Mouse (Mus musculus): ENCODE data around the gene Ikzf2. TPM values are rescaled to one million over a fixed set of nuclear protein-coding genes. Genes with fewer than 3 reads are reported as not detected.

The Ikzf2 gene
- total RNA-seq, 2 experiments from 2014 or later, result 5.8 to 7.1 TPM

GRCm38 (mm10) chr1:69600954-69601353, 86.1 kb downstream of the Ikzf2 start:
- intact Hi-C loops (cut with DNase I), result no loop called here
- DNase-seq, result no peak

DNA sequence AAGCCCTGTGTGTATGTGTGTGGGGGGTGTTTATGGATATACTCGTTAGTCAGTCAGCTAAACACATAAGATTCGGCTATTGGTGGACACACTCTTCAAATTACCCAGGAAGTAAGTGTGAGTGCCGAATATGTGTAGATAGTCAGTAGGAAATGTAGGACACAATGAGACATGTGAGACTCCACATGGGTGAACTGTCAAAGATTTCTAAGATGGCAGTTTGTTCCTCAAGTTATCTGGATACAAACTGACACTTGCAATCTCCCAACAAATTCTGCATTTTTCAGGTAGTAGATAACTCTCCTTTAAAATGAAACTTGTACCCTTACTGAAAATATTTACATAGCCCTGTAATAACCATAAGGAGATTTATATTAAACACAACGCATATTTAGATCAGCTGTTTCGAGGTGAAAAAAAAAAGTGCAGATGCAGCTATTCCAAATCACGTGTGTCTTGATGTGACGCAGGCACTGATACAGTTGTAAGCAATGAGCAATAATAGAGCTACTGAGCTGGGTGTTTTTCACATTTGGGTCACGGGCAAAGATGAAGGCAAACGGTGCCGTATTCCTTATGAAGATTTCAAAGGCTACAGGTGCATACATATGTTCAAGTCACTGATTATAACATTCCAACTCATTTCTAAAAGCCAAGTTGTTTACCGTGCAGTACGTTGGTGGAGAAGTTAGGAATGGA, 87.8 kb downstream of the Ikzf2 start:
- DNase-seq, result no peak
- intact Hi-C loops (cut with DNase I), result no loop called here

DNA sequence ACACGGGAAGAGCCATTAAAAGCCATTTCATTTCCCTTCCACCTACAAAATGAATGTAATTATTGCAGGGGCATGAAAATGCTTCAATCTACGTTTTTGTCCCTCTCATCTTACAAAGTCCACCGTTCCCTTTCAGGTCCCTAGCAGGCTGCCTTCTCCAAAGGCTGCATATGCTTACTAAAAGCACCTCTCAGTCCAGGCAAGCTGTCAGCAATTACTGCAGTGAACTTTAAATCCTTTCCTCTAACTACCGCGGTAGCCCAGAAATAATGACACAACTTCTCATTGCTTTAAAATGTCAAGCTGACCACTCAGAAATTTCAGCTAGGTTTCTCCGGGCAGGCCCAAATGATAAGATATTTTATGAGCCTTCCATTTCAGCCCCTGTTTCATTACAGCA, 95.2 kb downstream of the Ikzf2 start:
- no peak for DNase-seq
- intact Hi-C loops (cut with DNase I), result no loop called here

- DNase-seq, result peak; percentile 7 to 28
- intact Hi-C loops (cut with DNase I), result no loop called here
Measured at GRCm38 (mm10) chr1:69591328-69591801, 95.7 kb downstream of the Ikzf2 start.

- no peak for DNase-seq
- intact Hi-C loops (cut with DNase I), result no loop called here
Measured at GRCm38 (mm10) chr1:69585546-69585945, 101.5 kb downstream of the Ikzf2 start.

GRCm38 (mm10) chr1:69583932-69584659, 102.9 kb downstream of the Ikzf2 start:
- intact Hi-C loops (cut with DNase I), result no loop called here
- no peak for DNase-seq

- DNase-seq, result no peak
- intact Hi-C loops (cut with DNase I), result no loop called here
Measured at GRCm38 (mm10) chr1:69578917-69579316, 108.1 kb downstream of the Ikzf2 start.

DNA sequence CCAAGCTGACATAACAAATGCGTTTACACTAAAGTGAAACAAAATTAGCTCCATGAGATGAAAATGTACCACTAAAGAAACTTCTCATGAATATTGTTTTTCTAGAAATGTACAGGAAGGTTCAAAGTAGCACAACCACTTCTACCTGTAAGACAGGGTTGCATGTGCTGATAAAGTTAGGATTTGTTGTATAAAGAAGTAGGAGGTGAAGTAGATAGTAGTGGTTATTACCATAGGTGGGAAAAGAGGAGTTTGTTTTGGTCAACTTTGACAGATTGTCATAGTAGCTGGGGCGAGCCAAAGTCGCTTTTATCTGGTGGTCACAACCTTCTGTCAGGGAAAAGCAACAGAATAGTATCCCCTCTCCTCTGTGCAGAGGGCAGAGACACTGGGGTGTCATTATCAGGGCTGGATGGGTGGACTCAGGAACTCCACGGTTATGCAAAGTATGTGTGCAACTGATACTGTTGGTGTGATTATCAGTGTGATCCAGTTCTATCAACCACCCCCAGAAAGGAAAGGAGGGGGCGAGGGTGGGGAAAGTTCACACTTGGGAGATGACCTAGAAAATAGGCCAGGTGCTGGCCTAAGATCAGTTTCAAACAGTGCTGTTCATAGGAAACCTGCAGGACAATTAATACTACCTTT, 127.5 kb downstream of the Ikzf2 start:
- no peak for DNase-seq
- intact Hi-C loops (cut with DNase I), result no loop called here

DNA sequence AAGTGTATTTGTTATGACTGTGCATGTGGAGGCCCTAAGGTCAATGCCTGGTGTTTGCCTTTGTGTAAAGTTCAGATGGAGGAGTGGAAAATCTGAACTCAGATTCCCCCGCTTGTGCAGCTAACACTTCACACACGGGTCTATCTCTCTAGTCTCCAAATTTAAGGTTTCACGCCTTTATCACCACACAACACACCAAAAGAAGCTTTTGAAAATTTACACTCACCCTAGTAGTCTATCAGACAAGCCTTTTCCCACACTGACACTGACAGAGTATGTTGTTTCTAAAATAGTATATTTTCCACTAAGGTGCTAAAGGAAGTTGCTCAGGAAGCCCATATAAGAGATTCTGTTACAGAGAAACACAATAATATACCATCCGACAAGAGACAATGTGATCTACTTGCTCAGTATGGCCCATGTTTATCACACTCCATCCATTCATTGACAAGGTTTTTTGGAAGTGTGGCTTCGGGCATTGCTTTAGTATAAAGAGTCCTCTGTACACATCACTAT, 131.4 kb downstream of the Ikzf2 start:
- no peak for DNase-seq
- intact Hi-C loops (cut with DNase I), result no loop called here

DNA sequence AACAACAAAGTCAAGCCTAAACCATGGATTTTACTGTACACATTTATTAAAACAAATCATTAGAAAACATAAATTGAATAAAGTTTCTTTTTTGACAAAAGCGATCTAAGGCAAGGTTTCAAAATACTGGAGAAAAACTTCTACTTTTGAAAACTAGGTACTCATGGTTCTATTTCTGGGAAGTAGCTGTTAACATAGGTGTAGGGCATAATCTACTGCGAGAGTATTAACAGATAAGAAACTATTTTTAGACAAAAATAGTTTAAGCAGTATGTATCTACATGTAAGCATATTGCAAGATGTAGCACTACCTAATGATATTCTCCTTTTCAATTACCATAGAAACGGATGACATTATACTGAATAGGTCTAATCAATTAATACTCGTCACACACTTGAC, 137.1 kb downstream of the Ikzf2 start:
- intact Hi-C loops (cut with DNase I), result no loop called here
- DNase-seq, result no peak

- intact Hi-C loops (cut with DNase I), result no loop called here
- no peak for DNase-seq
Measured at GRCm38 (mm10) chr1:69545885-69546253, 141.2 kb downstream of the Ikzf2 start.

GRCm38 (mm10) chr1:69545217-69545884, 141.7 kb downstream of the Ikzf2 start:
- DNase-seq, result no peak
- intact Hi-C loops (cut with DNase I), result no loop called here

DNA sequence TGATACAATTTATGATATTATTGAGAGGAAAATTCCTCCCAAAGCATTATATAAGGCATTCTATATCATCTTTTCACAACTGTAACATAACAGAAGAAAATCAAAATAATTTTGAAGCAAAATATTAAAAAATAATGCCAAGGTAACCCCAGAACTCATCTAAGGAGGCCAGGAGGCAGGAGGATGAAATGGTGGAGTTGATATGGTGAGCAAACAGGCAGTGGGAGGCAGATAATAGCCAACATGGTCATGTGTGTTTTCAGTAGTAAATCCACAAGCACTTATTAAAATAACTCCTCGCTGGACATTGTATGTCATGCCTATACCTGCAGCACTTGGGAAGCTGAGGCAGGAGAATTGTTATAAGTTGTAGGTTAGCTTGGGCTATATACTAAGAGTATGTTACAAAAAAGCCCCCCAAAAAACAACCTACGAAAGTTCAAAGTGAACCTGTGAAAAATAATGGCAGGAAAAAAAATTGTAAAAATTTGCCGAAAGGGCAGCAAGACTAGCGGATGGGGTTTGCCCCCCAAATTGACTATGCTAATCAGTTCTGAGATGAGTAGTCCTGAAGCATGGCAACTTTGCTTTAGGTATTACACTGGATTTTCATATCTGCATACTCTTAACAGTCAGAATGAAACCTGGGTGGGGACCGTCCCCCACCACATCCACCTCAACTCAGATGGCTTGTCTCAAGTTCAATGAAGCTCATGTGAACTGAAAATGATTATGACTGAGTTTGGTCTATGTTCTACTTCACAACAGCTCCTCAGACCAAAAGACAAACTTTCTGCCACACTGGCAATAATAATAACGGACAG, 143.1 kb downstream of the Ikzf2 start:
- no peak for DNase-seq
- intact Hi-C loops (cut with DNase I), result no loop called here

DNA sequence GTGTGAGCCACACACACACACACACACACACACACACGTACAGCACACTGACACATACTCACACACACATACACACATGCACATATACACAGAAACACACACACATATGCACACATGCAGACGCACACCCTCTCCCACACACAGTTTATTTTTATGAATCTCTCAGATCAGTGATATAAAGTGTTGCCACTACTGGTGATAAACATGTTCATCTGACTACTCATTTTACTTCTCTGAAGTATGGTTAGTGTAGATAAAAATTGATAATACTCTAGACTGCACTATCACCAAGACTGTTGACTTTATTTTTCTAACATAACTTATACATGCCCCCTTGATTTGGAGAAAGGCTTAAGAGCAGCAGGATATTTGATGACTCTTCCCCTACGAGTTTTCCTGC, 144.5 kb downstream of the Ikzf2 start:
- no peak for DNase-seq
- intact Hi-C loops (cut with DNase I), result no loop called here

GRCm38 (mm10) chr1:69538663-69539062, 148.4 kb downstream of the Ikzf2 start:
- no peak for DNase-seq
- intact Hi-C loops (cut with DNase I), result no loop called here

DNA sequence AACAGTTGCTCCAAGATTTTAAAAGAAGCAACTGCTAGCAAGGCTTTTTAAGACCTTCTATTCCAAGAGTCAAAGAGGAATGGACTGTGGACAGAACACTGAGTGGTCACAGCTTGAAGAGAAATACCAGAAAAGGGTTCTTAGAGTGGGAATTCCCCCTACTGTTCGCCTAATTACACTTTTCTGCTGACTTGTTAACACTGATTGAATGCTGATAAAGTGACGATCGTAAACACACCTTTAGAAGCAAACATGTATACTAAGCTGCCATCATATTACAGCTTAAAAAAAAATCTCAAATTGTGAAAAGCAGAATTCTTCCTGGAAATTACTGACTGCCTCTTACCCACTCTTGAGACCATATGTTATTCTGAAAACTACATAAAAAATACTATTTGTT, 149.4 kb downstream of the Ikzf2 start:
- DNase-seq, result no peak
- intact Hi-C loops (cut with DNase I), result no loop called here

DNA sequence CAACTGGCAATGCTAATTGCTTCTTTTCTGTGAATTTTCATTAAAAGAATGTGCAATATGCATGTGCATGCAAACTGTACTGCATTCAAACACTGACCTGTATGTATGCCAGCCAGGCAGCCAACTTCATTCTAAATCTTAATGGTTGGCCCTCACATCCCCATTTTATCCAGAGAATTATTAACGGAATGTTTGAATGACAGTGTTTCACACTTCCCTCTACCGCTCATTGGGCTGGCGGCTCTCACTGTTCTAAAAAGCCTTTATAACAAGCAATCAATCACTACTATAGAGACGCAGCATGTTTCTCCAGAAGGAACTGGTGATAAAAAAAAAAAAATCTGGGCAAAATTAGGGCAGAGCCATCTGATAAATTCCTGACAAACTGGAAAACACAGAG, 151.5 kb downstream of the Ikzf2 start:
- DNase-seq, result no peak
- intact Hi-C loops (cut with DNase I), result no loop called here

GRCm38 (mm10) chr1:69533048-69533447, 154.0 kb downstream of the Ikzf2 start:
- DNase-seq, result no peak
- intact Hi-C loops (cut with DNase I), result no loop called here

- intact Hi-C loops (cut with DNase I), result no loop called here
- no peak for DNase-seq
Measured at GRCm38 (mm10) chr1:69528696-69529095, 158.3 kb downstream of the Ikzf2 start.

GRCm38 (mm10) chr1:69521656-69522055, 165.4 kb downstream of the Ikzf2 start:
- no peak for DNase-seq
- intact Hi-C loops (cut with DNase I), result no loop called here
